Mouse (Mus musculus) hindbrain, embryonic 12.5 days (tissue): ENCODE measurements around the gene Gm17720. TPM values are rescaled to one million over a fixed set of nuclear protein-coding genes. Genes with fewer than 3 reads are reported as not detected.
"Not testable (repeated sequence)": the region's sequence is repeated elsewhere in the genome, so short reads cannot be mapped to it uniquely, and the experiment has no call there.

Source experiments
- ATAC-seq: fragments of 200-750 bp; cut with Nextera tagmentation; 2 replicates; pipeline ENCODE4 v1.8.0; 2017; ENCODE audit warnings: moderate TSS enrichment; ENCODE audit not compliant: low FRiP score
- H3K27ac ChIP-seq: fragments of 300-500 bp; sonication (generic); 2 replicates; pipeline ENCODE4 v1.5.1; 2016; ENCODE audit warnings: mild to moderate bottlenecking
- H3K27me3 ChIP-seq: fragments of 300-500 bp; sonication (generic); 2 replicates; pipeline ENCODE4 v1.6.1; 2016; ENCODE audit warnings: mild to moderate bottlenecking
- H3K36me3 ChIP-seq: fragments of 300-500 bp; sonication (generic); 2 replicates; pipeline ENCODE4 v1.6.1; 2016; ENCODE audit warnings: mild to moderate bottlenecking
- H3K4me1 ChIP-seq: fragments of 300-500 bp; sonication (generic); 2 replicates; pipeline ENCODE4 v1.6.1; 2016
- H3K4me2 ChIP-seq: fragments of 300-500 bp; sonication (generic); replicated peaks from 2 replicates; pipeline ENCODE4 v1.6.1; 2016; ENCODE audit warnings: mild to moderate bottlenecking
- H3K4me3 ChIP-seq: fragments of 300-500 bp; sonication (generic); 2 replicates; pipeline ENCODE4 v1.5.1; 2016; ENCODE audit warnings: mild to moderate bottlenecking
- H3K9ac ChIP-seq: fragments of 300-500 bp; sonication (generic); 2 replicates; pipeline ENCODE4 v1.6.1; 2016; ENCODE audit warnings: mild to moderate bottlenecking, moderate library complexity
- H3K9me3 ChIP-seq: fragments of 300-500 bp; sonication (generic); replicated peaks from 2 replicates; pipeline ENCODE4 v1.6.1; 2016; ENCODE audit warnings: mild to moderate bottlenecking
- WGBS: fragments of 180-500 bp; shearing (Covaris S2); methylation state at CpG from one replicate; pipeline ENCODE4 v1.1.7; 2016; 5-methylcytosine and 5-hydroxymethylcytosine counted together
- polyA plus RNA-seq: library from polyadenylated mRNA; unstranded; fragments of >200 nt; fragmentation: Nextera tagmentation; extraction: Ambion mirVana; gene quantifications from 2 replicates; pipeline ENCODE4 v1.2.1, GENCODE M21; 2016

The Gm17720 gene
- polyA plus RNA-seq, 1 experiment from 2014 or later = not detected

DNA sequence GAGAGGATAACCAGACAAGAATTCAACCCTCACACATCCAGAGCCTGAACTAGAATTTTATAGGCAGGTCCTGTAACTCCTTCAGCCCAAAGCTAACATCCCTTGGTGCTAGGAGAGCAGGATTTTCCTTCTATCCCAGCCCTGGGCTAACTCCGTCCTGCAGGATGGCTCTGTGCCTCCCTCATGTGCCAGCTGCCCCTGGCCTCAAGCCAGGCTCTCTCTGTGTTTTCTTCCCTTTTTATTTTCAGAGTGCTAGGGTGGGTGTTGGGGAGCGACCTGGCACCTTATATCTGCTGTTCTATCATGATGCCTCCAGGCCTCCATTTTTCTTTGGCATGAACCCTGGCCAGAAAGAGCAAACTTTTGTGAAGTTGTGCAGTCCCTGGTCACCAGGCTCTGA, 66.4 kb downstream of the Gm17720 start:
- Histone ChIP-seq H3K36me3 (no peaks in the 10 kb centered on the region), H3K9me3 (no peaks in the 10 kb centered on the region), H3K4me1 (no peaks in the 10 kb centered on the region), H3K27me3 (no peaks in the 10 kb centered on the region), H3K4me2 (no peak overlapping the region), H3K4me3 (no peak overlapping the region), H3K9ac (no peak overlapping the region), H3K27ac (no peak overlapping the region)
- ATAC-seq = no peak
- 83% methylated on average over 2 of the region's 2 CpGs for WGBS

DNA sequence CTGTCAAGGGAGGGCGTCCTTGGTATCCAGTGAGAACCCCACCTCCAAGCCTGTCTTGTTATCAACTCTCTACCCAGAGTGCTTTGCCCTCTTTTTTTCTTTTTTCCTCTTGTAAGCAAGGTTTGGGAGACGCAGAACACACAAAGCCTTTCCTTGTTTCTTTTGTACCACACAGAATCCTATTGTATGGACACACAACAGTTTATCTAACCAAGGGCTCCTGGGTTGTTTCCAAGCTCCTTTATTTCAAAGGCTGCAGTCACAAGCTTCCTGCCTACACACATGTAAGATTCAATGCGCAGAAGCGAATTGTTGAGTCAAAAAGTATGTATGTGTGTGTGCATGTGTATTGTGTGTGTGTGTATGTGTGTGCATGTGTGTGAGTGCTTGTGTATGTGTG, 68.2 kb downstream of the Gm17720 start:
- H3K36me3 ChIP-seq = no peaks in the 10 kb centered on the region
- H3K4me1 ChIP-seq = no peaks in the 10 kb centered on the region
- no peaks in the 10 kb centered on the region for H3K9me3 ChIP-seq
- no peak overlapping the region for H3K9ac ChIP-seq
- no peak for ATAC-seq
- H3K4me3 ChIP-seq = no peak overlapping the region
- H3K27me3 ChIP-seq = no peaks in the 10 kb centered on the region
- WGBS = 61% methylated on average over 4 of the region's 4 CpGs
- no peak overlapping the region for H3K4me2 ChIP-seq
- H3K27ac ChIP-seq = no peak overlapping the region

DNA sequence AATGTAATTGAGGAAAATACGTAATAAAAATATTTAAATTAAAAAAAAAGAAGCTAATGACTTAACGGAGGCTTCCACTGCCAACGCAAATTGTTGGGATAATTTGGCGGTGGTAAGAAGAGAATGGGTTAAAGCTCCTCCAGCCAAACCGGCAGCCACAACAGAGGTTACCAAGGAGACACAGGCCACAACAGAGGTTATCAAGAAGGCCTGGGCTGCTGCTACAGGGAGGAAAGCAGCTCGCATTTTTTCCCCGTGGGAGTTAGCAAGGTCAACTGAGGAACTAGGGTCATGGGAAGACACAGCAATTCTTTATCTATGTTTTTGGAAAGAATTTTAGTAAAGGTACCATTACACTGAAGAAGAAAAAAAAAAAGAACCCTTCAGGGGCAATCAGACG, 68.8 kb downstream of the Gm17720 start:
- WGBS = 31% methylated on average over 8 of the region's 8 CpGs
- H3K4me2 ChIP-seq, H3K36me3 ChIP-seq, H3K9ac ChIP-seq, H3K4me3 ChIP-seq, ATAC-seq, H3K27ac ChIP-seq, H3K4me1 ChIP-seq, H3K9me3 ChIP-seq, H3K27me3 ChIP-seq: not testable (repeated sequence)

Other genes starting within 250 kb of the Gm17720 start
- 2.7 and 3.5 TPM in 2 replicates for gene Phlpp2, start 234.2 kb downstream of the Gm17720 start, polyA plus RNA-seq
- 1.3 and 2.5 TPM in 2 replicates for gene Marveld3, start 140.6 kb downstream of the Gm17720 start, polyA plus RNA-seq
- not detected in 2 replicates for gene Tat, start 112.3 kb downstream of the Gm17720 start, polyA plus RNA-seq
- gene Chst4, start 63.0 kb downstream of the Gm17720 start, polyA plus RNA-seq = not detected in 2 replicates
- gene Zfp612, start 23.0 kb downstream of the Gm17720 start, polyA plus RNA-seq = 12.2 and 12.8 TPM in 2 replicates
- not detected in 2 replicates for gene Gm21964, start 1.5 kb downstream of the Gm17720 start, polyA plus RNA-seq
- gene Calb2, start 65.5 kb upstream of the Gm17720 start, polyA plus RNA-seq = 23.9 and 28.8 TPM in 2 replicates
- 10.5 and 11.3 TPM in 2 replicates for gene Cmtr2, start 112.9 kb upstream of the Gm17720 start, polyA plus RNA-seq
- 0.30 and 0.40 TPM in 2 replicates for gene Hydin, start 164.2 kb upstream of the Gm17720 start, polyA plus RNA-seq